Mouse (Mus musculus) CD4-positive helper T cell, adult 2 months (primary cell): ENCODE data around the gene Cad.
"Not testable (repeated sequence)": the region's sequence is repeated elsewhere in the genome, so short reads cannot be mapped to it uniquely, and the experiment has no call there.

ENCODE experiments used
- DNase-seq: peaks from one replicate; pipeline ENCODE4 v3.0.0-alpha.2; 2012; ENCODE audit warnings: low read depth, missing footprints, low spot score

Cad gene

DNA sequence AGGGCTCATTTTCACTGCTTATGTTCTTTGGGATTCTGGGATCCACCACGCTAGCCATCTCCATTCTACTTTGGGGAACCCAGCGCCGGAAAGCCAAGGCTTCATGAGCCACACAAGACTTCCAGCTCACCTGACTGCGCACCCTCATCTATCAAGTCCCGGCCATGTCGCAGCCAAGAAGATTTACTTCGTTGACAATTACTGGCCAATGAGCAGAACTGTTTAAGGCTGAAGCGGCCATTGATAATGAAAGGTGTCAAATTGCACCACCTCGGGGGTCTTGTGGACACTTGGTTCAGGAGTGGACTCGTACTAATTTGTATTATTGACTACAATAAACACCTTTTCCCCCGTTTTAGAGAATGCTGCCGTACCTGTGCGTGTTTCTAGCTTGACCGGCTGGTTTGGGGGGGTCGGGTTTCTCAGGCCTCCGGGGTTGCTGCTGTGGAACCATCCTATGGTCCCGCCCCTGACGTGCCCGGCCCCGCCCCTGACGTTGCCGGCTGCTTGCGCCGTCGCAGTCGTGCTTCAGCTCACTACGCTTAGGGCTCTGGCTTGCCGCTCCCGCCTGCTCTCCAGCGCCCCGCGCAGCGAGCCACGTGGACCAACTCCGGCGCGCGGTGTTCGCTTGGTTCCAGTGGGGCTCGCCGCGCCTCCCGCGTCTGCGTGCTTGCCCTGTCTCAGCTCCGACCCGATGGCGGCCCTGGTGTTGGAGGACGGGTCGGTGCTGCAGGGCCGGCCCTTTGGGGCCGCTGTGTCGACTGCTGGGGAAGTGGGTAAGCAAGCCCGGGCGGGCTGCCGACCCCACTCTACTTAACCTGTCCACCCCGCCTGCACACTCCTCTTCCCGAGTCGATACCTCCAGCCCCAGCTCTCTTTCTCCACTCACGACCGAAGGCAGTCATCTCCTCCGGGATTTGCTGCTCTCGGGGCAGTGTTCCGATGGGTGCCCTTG lies at the start of gene Cad:
Cad (plus strand) TSS at position 520 of the 955 bp plus-strand sequence.
- peak; percentile 93 for DNase-seq

DNA sequence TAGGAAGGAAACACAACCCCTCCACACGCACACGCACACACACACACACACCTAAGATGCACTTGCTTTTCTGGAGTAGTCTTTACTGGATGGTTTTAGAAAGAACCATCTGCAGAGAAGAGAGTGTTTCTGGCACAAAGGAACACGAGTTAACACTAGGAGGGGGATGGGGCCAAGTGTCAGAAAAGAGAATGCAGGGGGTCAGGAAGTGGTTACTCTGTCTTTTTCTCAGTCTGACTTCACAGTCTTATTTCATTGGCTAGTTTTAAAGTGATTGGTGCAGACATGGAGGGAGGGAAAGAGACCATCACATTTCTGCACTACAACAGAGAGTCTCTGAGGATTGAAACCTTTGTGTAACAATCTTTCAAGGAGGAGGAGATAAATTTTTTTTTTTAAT lies 41.8 kb upstream of the Cad start:
- DNase-seq: peak; percentile 55

DNA sequence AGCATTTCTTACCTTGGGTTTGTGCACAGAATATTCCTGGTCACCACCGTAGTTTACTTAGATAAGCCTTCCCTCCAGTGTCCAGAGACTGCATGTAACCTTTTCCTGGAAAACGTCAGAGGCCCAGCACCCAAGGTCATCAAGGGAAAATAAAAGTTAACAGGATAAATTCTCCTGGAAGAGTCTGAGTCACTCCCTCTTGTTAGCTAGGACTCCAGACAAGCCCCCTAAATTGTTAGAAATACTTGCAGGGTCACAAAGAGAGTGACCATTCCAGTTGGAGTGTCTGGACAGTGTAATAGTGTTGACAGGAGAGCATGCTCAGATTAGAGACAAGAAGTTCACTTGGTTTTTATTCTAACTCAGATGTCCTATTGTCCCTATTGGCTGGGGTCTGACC lies 38.7 kb upstream of the Cad start:
- no peak for DNase-seq

DNA sequence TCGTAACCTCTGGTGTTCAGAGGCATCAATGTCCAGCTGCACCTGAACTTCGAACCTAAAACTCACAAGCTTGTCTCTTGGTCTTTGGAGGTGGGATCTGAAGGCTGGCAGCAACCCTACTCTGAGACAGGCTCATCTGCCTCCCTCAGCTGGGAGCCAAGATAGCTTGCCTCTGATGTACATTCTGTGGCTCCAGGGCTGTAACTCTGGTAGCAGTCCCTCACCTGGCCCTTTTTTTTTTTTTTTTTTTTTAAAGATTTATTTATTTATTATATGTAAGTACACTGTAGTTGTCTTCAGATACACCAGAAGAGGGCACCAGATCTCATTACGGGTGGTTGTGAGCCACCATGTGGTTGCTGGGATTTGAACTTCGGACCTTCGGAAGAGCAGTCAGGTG lies 32.8 kb upstream of the Cad start:
- not testable (repeated sequence) for DNase-seq

DNA sequence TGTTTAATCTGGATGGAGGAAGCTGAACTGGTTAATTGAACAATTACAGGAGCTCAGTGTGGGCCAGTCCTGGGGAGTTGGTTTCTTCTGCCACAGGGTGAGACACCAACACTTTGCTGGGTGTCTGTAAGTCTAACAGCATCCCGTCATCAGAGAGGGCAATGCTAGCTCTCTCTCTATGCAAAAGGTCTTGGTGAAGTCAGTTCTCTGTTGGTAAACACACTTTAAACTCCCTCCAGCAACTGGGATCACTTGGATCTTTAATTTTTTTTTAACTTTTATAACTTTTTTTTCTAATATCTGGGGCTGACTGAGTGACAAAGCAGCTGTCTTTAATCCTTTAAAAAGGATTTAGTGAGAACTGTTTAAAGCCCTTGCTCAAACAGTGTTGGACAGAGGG lies 31.9 kb upstream of the Cad start:
- no peak for DNase-seq

- no peak for DNase-seq
Observed at GRCm38 (mm10) chr5:31023254-31023653, 31.3 kb upstream of the Cad start.

DNA sequence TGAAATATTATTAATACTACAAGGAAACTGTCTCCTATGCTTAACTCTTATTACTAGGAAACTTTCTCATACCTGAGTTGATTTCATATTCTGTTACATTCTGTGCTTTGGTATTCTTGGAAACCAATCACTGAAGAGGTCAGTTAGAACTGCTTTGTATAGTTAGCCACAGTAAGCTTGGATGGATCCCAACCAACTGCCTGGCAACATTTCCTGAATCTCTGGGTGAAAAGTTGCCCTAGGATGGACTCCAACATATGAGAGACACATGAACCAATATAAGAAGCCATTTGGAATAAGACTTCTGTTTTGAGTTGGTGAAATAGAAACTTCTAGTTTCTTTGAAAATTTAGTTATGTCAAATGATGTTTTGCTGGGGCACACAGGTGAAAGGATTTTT lies 29.9 kb upstream of the Cad start:
- DNase-seq: no peak

- DNase-seq: no peak
Observed at GRCm38 (mm10) chr5:31030926-31031325, 23.7 kb upstream of the Cad start.

DNA sequence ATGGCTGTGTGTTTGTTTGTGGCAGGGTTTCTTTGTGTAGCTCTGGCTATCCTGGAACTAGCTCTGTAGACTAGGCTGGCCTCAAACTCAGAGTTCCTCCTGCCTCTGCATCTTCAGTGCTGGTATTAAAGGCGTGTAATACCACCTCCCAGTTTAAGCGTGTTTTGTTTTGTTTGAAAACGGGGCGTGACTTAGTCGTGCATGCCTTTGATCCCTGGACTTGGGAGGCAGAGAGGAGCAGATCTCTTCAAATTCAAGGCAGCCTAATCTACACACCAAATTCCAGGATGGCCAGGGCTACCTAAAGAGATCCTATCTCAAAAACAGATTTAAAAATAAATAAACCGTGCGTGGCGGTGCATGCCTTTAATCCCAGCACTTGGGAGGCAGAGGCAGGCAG lies 23.1 kb upstream of the Cad start:
- no peak for DNase-seq

DNA sequence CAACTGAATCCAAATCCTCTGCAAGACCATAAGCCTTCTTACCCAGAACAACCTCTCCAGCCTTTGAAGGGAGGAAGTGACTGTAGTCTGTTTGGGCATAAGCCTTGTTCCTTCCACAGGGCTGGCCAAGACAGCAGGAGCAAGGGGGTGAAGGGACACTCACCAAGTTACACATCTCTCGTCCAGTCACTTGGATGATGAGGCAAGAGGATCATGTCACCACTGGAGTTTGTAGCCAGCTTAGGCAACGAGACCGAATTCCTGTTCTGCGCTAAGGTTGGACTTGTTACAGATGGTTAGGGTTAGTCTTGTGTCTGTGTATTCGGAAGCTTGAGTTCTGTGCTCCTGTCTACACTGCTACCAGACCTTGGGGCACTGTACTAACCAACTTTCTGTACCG lies 19.9 kb upstream of the Cad start:
- no peak for DNase-seq

DNA sequence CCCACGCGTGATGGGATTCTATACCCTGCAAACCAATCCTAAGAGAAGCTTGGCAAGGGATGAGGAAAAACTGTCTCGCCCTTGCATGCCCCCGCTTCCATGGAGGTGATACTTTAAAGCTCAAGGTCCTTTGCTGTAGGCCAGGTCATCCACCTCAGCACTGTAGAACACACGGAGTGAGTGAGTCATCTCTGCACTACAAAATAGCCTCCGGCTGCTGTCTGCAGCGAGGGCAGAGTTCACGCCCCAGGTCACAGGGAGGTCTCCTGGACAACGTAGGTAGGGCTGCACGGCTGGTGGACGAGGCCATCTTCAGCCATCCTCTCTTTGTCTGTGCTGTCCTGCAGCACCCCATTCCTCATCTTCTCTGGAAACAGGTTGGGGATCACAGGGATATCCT lies 18.0 kb upstream of the Cad start:
- DNase-seq: not testable (repeated sequence)

DNA sequence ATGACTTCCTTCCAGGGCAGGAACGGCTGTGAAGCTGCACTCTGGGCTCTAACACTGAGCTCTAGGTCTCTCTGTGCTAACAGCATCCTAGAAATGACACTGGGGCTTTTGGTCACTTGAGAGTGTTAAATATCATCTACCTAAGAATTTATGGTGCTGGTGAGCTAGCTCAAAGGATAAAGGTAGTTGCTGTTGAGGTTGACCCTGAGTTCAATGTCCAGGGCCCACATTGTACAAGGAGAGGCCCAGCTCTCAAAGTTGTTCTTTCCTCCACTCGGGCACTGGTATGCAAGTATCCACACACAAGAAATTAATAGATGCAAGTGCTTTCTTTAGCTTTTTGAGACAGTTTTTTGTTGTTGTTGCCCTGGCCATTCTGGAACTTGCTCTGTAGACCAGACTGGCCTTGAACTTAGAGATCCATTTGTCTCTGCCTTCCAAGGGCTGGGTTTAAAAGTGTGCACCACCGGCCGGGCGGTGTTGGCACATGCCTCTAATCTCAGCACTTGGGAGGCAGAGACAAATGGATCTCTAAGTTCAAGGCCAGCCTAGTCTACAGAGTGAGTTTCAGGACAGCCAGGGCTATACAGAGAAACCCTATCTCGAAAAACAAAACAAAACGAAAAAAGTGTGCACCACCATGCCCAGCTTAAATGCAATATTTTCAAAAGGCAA lies 16.3 kb upstream of the Cad start:
- DNase-seq: no peak

DNA sequence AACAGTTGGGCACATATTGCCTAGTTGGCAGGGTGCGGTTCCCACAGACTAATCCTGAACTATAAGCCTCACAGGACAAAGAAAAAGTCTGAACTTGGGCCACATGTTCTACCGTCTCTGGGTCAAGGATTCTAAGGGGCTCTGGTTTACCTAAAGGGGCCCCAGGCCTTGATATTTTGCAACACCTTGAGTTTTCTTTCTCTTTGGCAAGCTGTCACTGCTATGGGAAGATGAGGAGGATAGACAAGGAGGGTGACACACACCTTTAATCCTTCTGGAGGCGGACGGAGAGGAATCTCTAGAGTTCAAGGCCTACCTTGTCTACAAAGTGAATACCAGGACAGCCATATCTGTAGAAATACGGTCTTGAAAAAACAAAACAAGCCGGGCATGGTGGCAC lies 8.2 kb upstream of the Cad start:
- DNase-seq: no peak

DNA sequence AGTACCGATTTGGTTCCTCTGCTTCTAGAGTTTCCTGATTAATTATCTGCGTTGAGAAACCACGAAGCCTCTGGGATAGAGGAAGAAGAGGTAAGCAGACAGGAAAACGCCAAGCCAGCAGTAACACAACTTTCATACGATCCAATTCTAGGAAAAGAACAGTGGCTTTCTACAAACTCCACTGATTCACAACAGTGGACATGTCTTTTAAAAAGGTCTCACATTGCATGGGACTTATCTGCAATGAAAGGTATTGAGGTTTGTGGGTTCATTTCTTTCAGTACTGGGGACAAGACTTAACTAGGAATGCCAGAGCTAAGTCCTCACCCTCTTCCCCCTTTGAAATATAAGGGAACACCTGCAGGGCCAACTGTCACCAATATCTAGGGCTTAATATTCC lies 7.5 kb upstream of the Cad start:
- DNase-seq: no peak

DNA sequence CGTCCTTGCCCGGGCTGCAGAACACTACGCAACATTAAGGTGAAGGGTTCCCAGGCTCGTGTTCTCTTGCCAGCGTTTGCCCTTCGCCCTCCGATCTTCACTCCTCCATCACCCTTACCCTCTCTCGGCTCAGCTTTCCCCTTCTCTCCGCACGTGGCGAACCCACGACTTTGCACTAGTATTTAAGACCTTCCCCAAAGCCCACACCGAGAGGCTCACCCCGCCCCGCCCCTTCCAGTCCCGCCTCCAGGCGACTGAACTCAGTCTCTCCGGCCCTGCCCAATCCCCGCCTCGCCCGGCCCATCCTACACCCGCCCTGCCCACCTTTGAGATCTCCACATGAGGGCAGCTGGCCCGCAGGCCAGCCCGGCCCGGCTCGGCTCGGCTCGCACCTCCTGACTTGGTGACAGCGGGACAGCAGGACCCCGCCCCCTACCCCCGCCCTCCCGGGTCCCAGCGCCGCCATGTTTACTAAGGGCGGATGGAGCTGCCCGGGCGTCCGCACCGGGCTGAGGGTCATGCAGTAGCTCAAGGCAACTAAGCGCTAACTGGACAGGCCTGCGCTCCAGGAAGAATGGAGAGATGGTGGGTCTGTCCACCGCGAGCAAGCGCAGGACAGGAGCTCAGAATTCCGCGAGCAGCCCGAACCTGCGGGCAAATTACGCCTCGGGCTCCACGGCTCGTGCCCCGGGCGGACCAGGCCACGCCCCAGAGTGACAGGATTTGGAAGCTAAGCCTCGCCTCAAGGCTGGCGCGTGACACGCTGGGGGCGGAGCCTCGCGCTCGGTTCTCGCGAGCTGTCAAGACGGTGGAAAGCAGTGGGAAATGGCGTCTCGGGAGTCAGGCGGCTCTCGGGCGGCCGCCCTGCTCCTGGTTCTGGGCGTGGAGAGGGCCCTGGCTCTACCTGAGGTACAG lies 6.5 kb upstream of the Cad start, which contains the start of gene Atraid:
Atraid (plus strand) TSS at position 465 of the 915 bp plus-strand sequence.
- peak; percentile 99 for DNase-seq

- DNase-seq: peak; percentile 78
Observed at GRCm38 (mm10) chr5:31048763-31049641, 5.6 kb upstream of the Cad start, which contains the start of gene Slc5a6. TSS of gene Slc5a6 (minus strand) at chr5:31048924.

GRCm38 (mm10) chr5:31050427-31050826 lies 4.2 kb upstream of the Cad start:
- DNase-seq: peak; percentile 27

DNA sequence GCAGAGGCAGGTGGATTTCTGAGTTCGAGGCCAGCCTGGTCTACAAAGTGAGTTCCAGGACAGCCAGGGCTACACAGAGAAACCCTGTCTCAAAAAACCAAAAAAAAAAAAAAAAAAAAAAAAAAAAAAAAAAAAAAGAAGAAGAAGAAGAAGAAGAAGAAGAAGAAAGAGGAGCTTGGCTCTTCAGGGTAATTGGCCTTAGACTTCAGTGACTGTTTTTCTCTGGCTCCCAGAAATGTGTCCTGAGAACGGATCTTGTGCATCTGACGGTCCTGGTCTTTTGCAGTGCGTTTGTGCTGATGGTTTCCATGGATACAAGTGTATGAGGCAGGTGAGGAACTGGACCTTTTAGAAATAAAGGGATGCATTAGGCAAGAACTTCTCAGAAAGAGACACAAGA lies 852 bp upstream of the Cad start:
- not testable (repeated sequence) for DNase-seq

GRCm38 (mm10) chr5:31055216-31056140 lies 898 bp downstream of the Cad start:
- DNase-seq: peak; percentile 50

GRCm38 (mm10) chr5:31069810-31070209 lies 15.2 kb downstream of the Cad start:
- no peak for DNase-seq
